Mouse (Mus musculus) cerebellum, adult 9-11 months (tissue): Measurements from ENCODE around the gene Zfp507.

Experiments used
- DNase-seq: peaks from one replicate; pipeline ENCODE4 v3.0.0; 2022

The Zfp507 gene

DNA sequence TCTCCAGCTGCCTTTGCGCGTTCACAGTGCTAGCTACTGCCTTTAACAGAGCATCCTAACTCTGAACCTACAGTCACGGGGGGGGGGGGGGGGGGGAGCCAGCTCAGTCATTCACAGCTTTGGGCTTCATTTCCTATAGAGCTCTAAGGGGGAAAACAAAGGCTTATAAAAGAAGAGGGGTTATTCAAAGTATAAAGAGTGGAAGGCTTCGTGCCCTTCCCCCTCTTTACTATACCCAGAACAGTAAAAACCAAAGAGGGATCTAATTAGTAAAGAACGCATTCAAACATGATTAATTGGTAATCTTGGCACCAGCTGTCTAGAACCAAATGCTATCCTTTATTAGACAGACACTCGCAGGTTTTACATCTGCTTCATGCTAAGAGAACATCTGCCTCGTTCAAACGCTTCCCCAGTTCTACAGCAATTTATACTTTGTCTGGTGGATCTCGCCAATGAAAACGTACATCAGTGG, 70.2 kb downstream of the Zfp507 start:
- no peak for DNase-seq

DNA sequence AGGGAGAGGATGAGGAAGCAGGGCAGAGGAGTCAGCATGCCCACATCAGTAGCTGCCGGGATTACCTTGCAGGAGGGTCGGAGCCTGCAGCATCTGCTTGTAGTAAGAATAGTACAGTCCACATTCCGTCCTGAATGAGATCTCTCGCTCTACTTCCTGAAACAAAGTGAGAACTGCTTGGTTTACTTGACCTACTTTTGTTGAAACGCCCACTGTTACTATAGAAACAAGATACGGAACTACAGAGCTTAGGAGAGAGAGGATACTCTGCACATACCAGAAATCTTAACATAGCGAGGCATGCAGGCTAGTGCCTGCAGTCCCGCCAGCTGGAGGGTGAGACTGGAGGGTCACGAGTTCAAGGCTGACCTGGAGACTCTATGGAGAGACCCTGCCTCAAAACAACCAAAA, 73.2 kb downstream of the Zfp507 start:
- DNase-seq = no peak

DNA sequence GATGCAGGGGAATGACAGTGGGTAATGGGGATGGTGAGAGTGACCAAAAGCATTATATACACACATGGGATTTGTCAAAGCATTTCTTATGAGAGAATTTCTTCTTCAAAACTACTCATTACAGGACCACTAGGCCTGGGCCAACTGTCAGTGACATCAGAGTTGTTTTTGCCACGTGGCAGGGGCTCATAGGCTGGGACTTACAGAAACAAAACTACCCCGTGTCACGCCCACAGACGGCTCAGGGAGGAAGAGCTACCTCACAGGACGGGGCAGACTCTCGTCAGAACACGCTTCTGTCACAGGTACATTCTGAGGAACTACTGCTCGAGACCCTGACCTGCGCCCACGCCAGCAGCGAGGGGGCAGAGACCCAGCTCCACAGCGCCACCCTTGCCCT, 74.4 kb downstream of the Zfp507 start:
- no peak for DNase-seq

DNA sequence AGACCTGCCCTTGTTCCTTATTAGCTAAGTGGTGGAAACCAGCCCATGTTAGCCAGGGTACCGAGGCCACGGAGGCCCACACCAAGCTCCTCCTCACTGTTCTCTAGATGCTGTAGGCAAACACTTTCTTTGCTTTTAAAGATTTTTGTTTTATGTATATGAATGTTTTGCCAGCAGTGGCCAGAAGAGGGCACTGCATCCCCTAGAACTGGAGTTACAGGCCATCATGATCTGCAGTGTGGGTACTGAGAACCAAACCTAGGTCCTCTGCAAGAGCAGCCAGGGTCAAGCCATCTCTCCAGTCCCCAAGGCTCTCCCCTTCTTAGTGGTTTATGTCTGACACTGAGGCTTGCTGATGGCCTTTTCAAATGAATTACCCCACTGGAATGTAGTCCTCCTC, 79.8 kb downstream of the Zfp507 start:
- DNase-seq = no peak
